Mouse (Mus musculus) liver, adult 2 months (tissue): ENCODE measurements at regions not wholly inside any gene's neighbourhood (a gene's known extent, or its start where the extent isn't known, plus 50 kb on each side); places are given as distances from the start of the nearest gene placed in this dataset.

ENCODE experiments used
- DNase-seq: peaks from one replicate; pipeline ENCODE4 v3.0.0-alpha.2; 2011; ENCODE audit warnings: low read depth, low spot score; ENCODE audit errors: extremely low read depth
- H3K27ac ChIP-seq: fragments of 200-500 bp; replicated peaks from 2 replicates; pipeline ENCODE4 v1.5.1; 2012; ENCODE audit warnings: low read depth, mild to moderate bottlenecking, control low read depth, inconsistent platforms, low read length; ENCODE audit not compliant: insufficient read depth
- H3K27me3 ChIP-seq: fragments of 200-500 bp; 2 replicates; pipeline ENCODE4 v1.6.1; 2012; ENCODE audit warnings: mild to moderate bottlenecking, moderate library complexity, low read length, inconsistent platforms; ENCODE audit not compliant: control insufficient read depth, insufficient read depth
- H3K36me3 ChIP-seq: fragments of 200-500 bp; 2 replicates; pipeline ENCODE4 v1.6.1; 2012; ENCODE audit warnings: low read length, inconsistent platforms; ENCODE audit not compliant: control insufficient read depth, insufficient read depth
- H3K4me1 ChIP-seq: fragments of 200-500 bp; 2 replicates; pipeline ENCODE4 v1.6.1; 2011; ENCODE audit warnings: low read length; ENCODE audit not compliant: control insufficient read depth, insufficient read depth
- H3K4me3 ChIP-seq: fragments of 200-500 bp; 2 replicates; pipeline ENCODE4 v1.5.1; 2011; ENCODE audit warnings: low read depth, mild to moderate bottlenecking, control low read depth, low read length, moderate library complexity; ENCODE audit not compliant: insufficient read depth
- H3K79me2 ChIP-seq: fragments of 200-500 bp; 2 replicates; pipeline ENCODE4 v1.6.1; 2012; ENCODE audit warnings: inconsistent platforms, mild to moderate bottlenecking, low read length, moderate library complexity; ENCODE audit not compliant: control insufficient read depth, insufficient read depth
- H3K9ac ChIP-seq: fragments of 200-500 bp; 2 replicates; pipeline ENCODE4 v1.6.1; 2012; ENCODE audit warnings: low read depth, mild to moderate bottlenecking, control low read depth, inconsistent platforms, low read length
- CTCF ChIP-seq: fragments of 200-500 bp; IDR thresholded peaks from 2 replicates; pipeline ENCODE4 v1.5.1; 2011; ENCODE audit warnings: low read depth, low read length, control low read depth
- POLR2A ChIP-seq: fragments of 200-500 bp; IDR thresholded peaks from 2 replicates; pipeline ENCODE4 v1.6.1; 2011; ENCODE audit warnings: low read length, control low read depth; ENCODE audit not compliant: insufficient read depth; ENCODE audit errors: extremely low read depth
- WGBS: fragments of 180-500 bp; shearing (Covaris S2); methylation state at CpG from one replicate; pipeline ENCODE4 v1.1.7; 2018; 5-methylcytosine and 5-hydroxymethylcytosine counted together

DNA sequence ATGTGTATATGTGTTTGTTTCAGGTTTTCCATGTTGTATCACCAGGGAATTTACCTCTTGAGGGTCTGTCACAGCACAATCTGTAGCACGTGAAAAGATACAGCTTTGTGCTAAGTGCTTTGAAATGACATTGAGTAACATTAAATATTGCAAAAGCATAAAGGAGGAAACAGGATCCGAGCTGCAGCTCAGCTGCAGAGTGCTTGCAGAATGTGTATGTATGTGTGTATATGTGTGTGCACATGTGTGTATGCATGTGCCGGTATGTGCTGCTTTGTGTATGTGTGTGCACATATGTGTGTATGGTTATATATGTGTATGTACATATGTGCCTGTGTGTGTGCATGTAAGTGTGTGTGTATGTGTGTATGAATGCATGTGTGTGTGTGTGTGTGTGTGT lies 200.9 kb upstream of the Marcks start:
- Histone ChIP-seq H3K27ac (no peak overlapping the region), H3K27me3 (no peaks in the 10 kb centered on the region), H3K36me3 (no peaks in the 10 kb centered on the region), H3K9ac (no peak overlapping the region), H3K79me2 (no peaks in the 10 kb centered on the region), H3K4me1 (0 out of 2 replicates have a peak, but pooled peaks cover 4% of the 10 kb centered on the region), H3K4me3 (no peak overlapping the region)
- 75% methylated on average over 3 of the region's 3 CpGs for WGBS
- TF ChIP-seq CTCF (no peak), POLR2A (no peak)
- DNase-seq, result no peak

DNA sequence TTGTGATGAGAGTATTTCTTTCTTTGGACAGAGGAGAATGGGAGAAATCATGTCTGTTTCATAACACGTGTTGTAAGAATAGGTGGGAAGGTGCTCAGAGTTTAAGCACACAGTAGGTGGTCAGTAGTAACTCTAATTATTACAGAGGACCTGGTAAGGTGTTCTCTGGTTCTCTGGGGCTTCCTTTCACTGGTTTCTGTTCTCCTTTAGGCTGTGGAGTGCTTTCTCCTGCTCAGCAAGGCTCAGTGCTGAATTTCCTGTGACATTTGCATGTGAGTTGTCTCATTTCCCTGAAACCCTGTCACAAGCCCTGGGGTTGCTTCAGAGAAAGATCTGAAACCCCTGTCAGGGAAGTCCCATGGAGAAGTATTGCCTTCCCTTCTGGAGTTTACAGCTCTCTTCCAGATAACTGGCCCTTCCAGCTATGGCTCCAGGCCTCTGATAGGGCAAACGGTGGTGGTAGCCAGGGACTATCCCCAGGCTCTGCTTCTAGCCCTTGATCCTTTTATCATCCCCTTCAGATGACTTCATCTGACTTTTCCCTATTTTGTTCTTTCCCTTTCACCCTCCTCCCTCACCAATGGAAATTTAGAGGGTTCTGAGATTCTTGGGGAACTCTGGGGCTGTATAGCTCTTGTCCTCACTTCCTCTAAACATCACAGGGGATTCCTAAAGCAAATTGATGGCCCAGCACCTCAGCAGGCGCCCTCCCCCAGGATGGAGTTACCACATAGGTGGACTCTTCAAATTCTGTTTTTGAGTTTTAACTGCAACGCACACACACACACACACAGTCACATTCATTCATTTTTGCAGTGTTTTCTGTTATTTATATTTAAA lies 199.6 kb upstream of the Marcks start:
- Histone ChIP-seq H3K9ac (no peak overlapping the region), H3K27ac (peak overlapping the region; percentile 28), H3K4me1 (0 out of 2 replicates have a peak, but pooled peaks cover 4% of the 10 kb centered on the region), H3K4me3 (no peak overlapping the region), H3K79me2 (no peaks in the 10 kb centered on the region), H3K36me3 (no peaks in the 10 kb centered on the region), H3K27me3 (peaks cover under 1% of the 10 kb centered on the region; the same call in 1 of the 2 replicates)
- peak; percentile 57 for DNase-seq
- TF ChIP-seq CTCF, result no peak
- TF ChIP-seq POLR2A, result no peak
- WGBS, result 78% methylated on average over 4 of the region's 4 CpGs

DNA sequence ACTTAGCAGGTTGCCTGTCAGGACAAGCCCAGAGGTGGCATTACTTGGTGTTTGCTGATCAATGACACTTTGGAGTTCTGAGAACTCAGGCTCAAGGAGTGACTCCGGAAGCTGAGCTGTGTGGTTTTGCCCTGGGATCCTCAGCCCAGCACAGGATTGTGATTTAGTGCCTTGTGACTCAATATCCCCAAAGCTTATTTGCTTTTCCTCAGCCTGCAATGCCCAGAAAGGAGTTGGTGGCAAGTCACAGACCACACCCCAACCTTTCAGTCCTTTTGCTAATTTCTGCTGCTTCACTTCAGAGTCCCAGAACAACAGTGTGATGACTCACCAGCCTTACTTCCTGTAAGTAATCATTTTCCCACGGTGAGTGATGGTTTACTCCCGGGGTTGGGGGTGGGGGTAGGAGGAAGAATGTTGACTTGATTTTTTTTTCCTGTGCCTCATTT lies 198.5 kb upstream of the Marcks start:
- Histone ChIP-seq H3K27me3 (peaks cover 2% of the 10 kb centered on the region; the same call in 1 of the 2 replicates), H3K79me2 (no peaks in the 10 kb centered on the region), H3K36me3 (no peaks in the 10 kb centered on the region), H3K9ac (no peak overlapping the region), H3K4me3 (no peak overlapping the region), H3K27ac (peak overlapping the region; percentile 49), H3K4me1 (0 out of 2 replicates have a peak, but pooled peaks cover 4% of the 10 kb centered on the region)
- TF ChIP-seq POLR2A, result no peak
- no peak for TF ChIP-seq CTCF
- WGBS, result 42% methylated on average over 3 of the region's 3 CpGs
- DNase-seq, result peak; percentile 46

DNA sequence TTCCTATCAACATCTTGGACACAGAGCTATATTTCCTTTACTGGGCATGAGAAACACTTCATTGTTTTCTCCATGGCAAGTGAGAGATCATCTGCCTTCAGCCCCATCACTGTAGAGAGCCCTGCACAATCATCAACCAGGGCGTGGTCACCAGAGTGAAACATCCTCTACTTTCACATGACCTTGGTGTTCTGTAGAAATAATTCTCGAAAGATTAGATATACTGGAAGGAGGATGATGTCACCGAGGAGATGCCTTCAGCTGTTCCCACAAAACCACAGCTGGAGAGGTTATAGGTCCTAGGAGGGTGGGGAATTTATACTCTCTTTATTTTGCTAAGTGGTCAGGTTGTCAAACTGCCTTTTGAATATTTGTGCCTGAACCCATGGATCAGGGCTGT lies 196.4 kb upstream of the Marcks start:
- no peaks in the 10 kb centered on the region for H3K79me2 ChIP-seq
- TF ChIP-seq POLR2A (no peak), CTCF (no peak)
- WGBS, result 82% methylated on average over 3 of the region's 3 CpGs
- DNase-seq, result no peak
- no peak overlapping the region for H3K4me3 ChIP-seq
- H3K9ac ChIP-seq, result no peak overlapping the region
- H3K27ac ChIP-seq, result no peak overlapping the region
- 0 out of 2 replicates have a peak, but pooled peaks cover 4% of the 10 kb centered on the region for H3K4me1 ChIP-seq
- peaks cover 2% of the 10 kb centered on the region; the same call in 1 of the 2 replicates for H3K27me3 ChIP-seq
- no peaks in the 10 kb centered on the region for H3K36me3 ChIP-seq

DNA sequence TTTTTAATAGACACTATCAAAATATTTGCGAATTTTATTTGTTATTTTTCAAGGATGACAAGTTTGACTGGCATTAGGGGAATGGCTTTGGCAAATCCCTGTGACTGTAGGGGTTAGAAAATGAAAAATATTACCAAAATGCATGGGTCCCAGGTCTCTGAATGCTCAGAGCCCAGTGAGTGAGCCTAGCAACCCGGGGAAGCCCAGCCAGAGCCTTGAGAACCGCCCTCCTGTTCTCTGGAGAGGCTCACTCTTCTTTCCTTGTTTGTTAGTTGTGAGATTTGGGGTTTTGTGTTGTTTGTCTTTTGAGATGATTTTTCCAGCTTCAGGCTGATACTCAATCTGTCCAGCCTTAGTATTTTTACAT lies 187.4 kb upstream of the Marcks start:
- no peak overlapping the region for H3K27ac ChIP-seq
- H3K4me1 ChIP-seq, result peaks cover 5% of the 10 kb centered on the region; the same call in 1 of the 2 replicates
- DNase-seq, result no peak
- TF ChIP-seq POLR2A (no peak), CTCF (no peak)
- no peaks in the 10 kb centered on the region for H3K79me2 ChIP-seq
- WGBS, result 26% methylated on average over 3 of the region's 3 CpGs
- no peak overlapping the region for H3K9ac ChIP-seq
- no peaks in the 10 kb centered on the region; the same call in 1 of the 2 replicates for H3K27me3 ChIP-seq
- H3K4me3 ChIP-seq, result no peak overlapping the region
- no peaks in the 10 kb centered on the region for H3K36me3 ChIP-seq
